Mouse (Mus musculus) liver, adult 2 months (tissue): Measurements from ENCODE around the gene Casq1.

Experiments
- CTCF ChIP-seq: fragments of 200-500 bp; IDR thresholded peaks from 2 replicates; pipeline ENCODE4 v1.5.1; 2011; ENCODE audit warnings: low read depth, low read length, control low read depth
- POLR2A ChIP-seq: fragments of 200-500 bp; IDR thresholded peaks from 2 replicates; pipeline ENCODE4 v1.6.1; 2011; ENCODE audit warnings: low read length, control low read depth; ENCODE audit not compliant: insufficient read depth; ENCODE audit errors: extremely low read depth

DNA sequence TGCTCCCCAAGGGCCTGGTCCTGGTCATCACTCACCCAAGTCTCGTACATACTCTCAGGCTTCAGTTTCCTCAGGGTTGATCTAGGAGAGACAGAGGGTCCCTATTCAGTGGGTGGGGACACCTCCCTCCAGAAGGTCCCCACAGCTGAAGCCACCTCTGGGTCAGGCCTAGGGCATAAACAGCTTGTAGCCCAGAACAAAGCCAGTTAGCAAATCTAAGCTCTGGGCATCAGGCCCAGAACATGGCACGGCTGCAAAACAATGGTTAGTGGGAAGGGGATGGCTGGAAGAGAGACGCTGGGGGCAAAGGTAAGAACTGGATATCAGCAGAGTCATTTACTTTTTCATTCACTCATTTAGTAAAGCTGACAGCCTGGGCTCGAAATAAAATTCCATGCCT, 5.9 kb downstream of the Casq1 start:
- TF ChIP-seq CTCF, result no peak
- no peak for TF ChIP-seq POLR2A
